11 mouse cellular contexts compared by ENCODE assay signal in the genomic region with DNA sequence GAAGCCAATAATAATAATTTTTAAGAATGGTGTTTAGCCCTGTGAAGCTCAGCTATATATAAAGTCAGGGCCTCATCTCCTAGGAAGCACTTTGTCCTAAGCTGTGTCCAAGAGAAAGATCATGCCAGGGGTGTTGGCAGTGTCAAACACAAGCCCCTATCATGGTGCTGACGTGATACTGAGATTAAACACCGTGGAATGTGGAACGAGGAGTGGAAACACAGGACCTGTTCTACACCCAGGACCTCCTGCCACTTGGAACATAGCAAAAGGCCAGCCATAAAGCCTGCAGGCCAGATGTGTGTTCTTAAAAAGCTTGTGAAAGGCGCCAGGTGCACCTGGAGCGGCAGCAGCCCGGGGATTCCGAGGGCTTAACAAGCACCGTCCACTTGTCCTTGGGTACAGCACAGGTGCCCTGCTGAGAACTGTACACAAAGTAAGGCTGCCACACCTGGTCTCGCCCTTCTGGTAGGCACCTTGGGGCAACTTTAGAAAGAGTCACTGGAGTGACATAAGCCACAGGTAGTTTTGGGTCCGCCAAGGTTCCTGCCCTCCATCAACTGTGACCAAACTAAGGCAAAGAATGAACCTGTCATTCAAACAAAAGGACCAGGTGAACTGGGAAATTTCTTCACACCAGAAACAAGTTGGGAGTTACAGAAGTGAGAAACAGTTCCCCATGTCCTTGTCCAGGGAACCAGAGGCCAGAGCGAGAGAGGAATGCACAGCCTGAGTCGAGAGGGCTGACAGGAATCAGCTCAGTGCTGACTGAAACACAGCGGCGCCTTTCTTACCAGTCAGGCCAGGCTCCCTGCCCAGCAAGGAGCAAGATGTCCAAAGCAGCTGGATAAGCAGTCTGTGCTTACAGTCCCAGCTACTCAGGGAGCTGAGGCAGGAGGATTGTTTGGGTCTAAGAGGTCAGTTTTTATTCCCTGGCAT. TPM values are rescaled to one million over a fixed set of nuclear protein-coding genes. Genes with fewer than 3 reads are reported as not detected.
DNase-seq lines count a peak whose midpoint lies in the region.
"Had no signal": no experiment of that assay in that cellular context is flagged by ENCODE, and none has a peak within 500 bp of the region (broad histone marks: within the 10 kb centered on the region; RNA-seq: fewer than 3 reads in every experiment).

No protein-coding gene starts in this region.

- DNase-seq in heart, adult 18-20 months, result peak; percentile 75 to 85
- DNase-seq in heart, adult 9 months (ENCODE audit: low spot score in 2 of 2), result peak; percentile 77 to 82
- DNase-seq in heart, postnatal 14 days, result peak; percentile 39 to 70
- DNase-seq in lung, postnatal 25 days (ENCODE audit: low spot score), result peak; percentile 43
- no peak for DNase-seq in spleen, adult 18-20 months
- no peak for DNase-seq in embryo, embryonic 10.5 days (ENCODE audit: low spot score)
- DNase-seq in urinary bladder, adult 2 months (ENCODE audit: low spot score), result no peak
- DNase-seq in right cerebral cortex, postnatal 25 days, result no peak
- DNase-seq: embryo, embryonic 11 days; kidney, adult 18-20 months; right cerebral cortex, adult 18-20 months had no signal

- intact Hi-C loops in heart, postnatal 14 days (cut with DNase I), result loop anchor here (2.0 to 5.0 kb wide), 2 partner anchors 38 to 54 kb away; no protein-coding TSS in a partner anchor

RNA-seq across cellular contexts. Expression of a gene that starts 40.8 kb away (rescaled TPM):
- total RNA-seq in heart, adult 18-20 months (2021), result 10 to 100 TPM; 88.1 to 97.1 TPM
- total RNA-seq in heart, postnatal 14 days (2021), result 100 to 1,000 TPM in 1 of 2 experiments, 10 to 100 TPM in 1; 95.6 to 106 TPM
- polyA plus RNA-seq in urinary bladder, adult 2 months (2012; rRNA removed), result 22.7 and 24.9 TPM in 2 replicates

Comparison
In these comparisons a context has a peak if more than half of its experiments do, and no peak if none do; other contexts are left out.
1. DNase-seq: peak in heart, adult 18-20 months (2 of 2), heart, adult 9 months (2 of 2), heart, postnatal 14 days (2 of 2) and lung, postnatal 25 days (single experiment); none in spleen, adult 18-20 months (0 of 2), embryo, embryonic 10.5 days (single experiment), urinary bladder, adult 2 months (single experiment) and right cerebral cortex, postnatal 25 days (single experiment).